Comparison of ENCODE assay signal across 11 mouse cellular contexts in genomic region chr19:5819549-5819948, GRCm38 (mm10). TPM values are rescaled to one million over a fixed set of nuclear protein-coding genes. Genes with fewer than 3 reads are reported as not detected.
DNase-seq lines count a peak whose midpoint lies in the region; ATAC-seq and TF ChIP-seq lines count a peak whose summit lies in the region.
"Had no signal": no experiment of that assay in that cellular context is flagged by ENCODE, and none has a peak within 500 bp of the region (broad histone marks: within the 10 kb centered on the region; RNA-seq: fewer than 3 reads in every experiment).

No protein-coding gene starts in this region.

- no peak overlapping the region for H3K9ac ChIP-seq in forebrain, embryonic 16.5 days (replicated peaks; ENCODE audit: low read depth, low read length)
- no peak overlapping the region; the same call in 1 of the 2 replicates for H3K9ac ChIP-seq in heart, postnatal 0 days (replicated peaks; ENCODE audit: low read depth, low read length)
- peak overlapping the region; percentile 13; the same call in 1 of the 2 replicates for H3K9ac ChIP-seq in liver, embryonic 12.5 days
- H3K9ac ChIP-seq: embryonic facial prominence, embryonic 12.5 days had no signal

- WGBS in forebrain, embryonic 10.5 days = 53% methylated on average over 12 of the region's 12 CpGs
- WGBS in forebrain, embryonic 16.5 days = 52% methylated on average over 12 of the region's 12 CpGs
- WGBS in heart, postnatal 0 days = 36% methylated on average over 12 of the region's 12 CpGs
- 40% methylated on average over 12 of the region's 12 CpGs for WGBS in liver, embryonic 12.5 days (ENCODE audit: insufficient replicate concordance)

- H3K36me3 ChIP-seq in forebrain, embryonic 10.5 days (replicated peaks) = no peaks in the 10 kb centered on the region
- no peaks in the 10 kb centered on the region for H3K36me3 ChIP-seq in forebrain, embryonic 16.5 days (ENCODE audit: control insufficient read depth, insufficient read depth)
- no peaks in the 10 kb centered on the region for H3K36me3 ChIP-seq in heart, postnatal 0 days (replicated peaks; ENCODE audit: control insufficient read depth, insufficient read depth, low read length)
- H3K36me3 ChIP-seq in liver, embryonic 12.5 days = no peaks in the 10 kb centered on the region; the same call in 1 of the 2 replicates
- H3K36me3 ChIP-seq: embryonic facial prominence, embryonic 12.5 days had no signal

- H3K27me3 ChIP-seq in forebrain, embryonic 10.5 days (ENCODE audit: poor library complexity, severe bottlenecking) = peaks cover 11% of the 10 kb centered on the region; the same call in 1 of the 2 replicates
- no peaks in the 10 kb centered on the region for H3K27me3 ChIP-seq in forebrain, embryonic 16.5 days (replicated peaks; ENCODE audit: control insufficient read depth, insufficient read depth, low read length)
- H3K27me3 ChIP-seq in heart, postnatal 0 days (ENCODE audit: control insufficient read depth, insufficient read depth, low read length) = no peaks in the 10 kb centered on the region
- H3K27me3 ChIP-seq in liver, embryonic 12.5 days (replicated peaks) = no peaks in the 10 kb centered on the region
- H3K27me3 ChIP-seq: CH12.LX; embryonic facial prominence, embryonic 12.5 days; megakaryocyte, embryonic 14.5 days had no signal

- peak; percentile 68 for TF ChIP-seq CTCF in heart, postnatal 0 days (IDR thresholded peaks at IDR 0.05; ENCODE audit: low read depth)

- ATAC-seq in forebrain, embryonic 16.5 days = no peak
- ATAC-seq in heart, postnatal 0 days (ENCODE audit: insufficient read depth, low read depth) = peak; percentile 32
- ATAC-seq in liver, embryonic 12.5 days = no peak

- DNase-seq in forebrain, embryonic 10.5 days (ENCODE audit: extremely low spot score, low spot score) = no peak
- DNase-seq in ES-CJ7 (ENCODE audit: low read depth, low spot score) = peak; percentile 45
- peak; percentile 70 for DNase-seq in heart, postnatal 0 days (ENCODE audit: low spot score)
- no peak for DNase-seq in frontal cortex, postnatal 14 days (ENCODE audit: low spot score in 2 of 2)
- no peak for DNase-seq in layer of hippocampus, adult 9-10 months (ENCODE audit: low spot score)
- no peak for DNase-seq in urinary bladder, postnatal 14 days (ENCODE audit: low spot score)

- H3K4me3 ChIP-seq in forebrain, embryonic 10.5 days = no peak overlapping the region
- no peak overlapping the region for H3K4me3 ChIP-seq in forebrain, embryonic 16.5 days (replicated peaks; ENCODE audit: low read length)
- H3K4me3 ChIP-seq in heart, postnatal 0 days (ENCODE audit: low read depth, low read length) = no peak overlapping the region
- no peak overlapping the region for H3K4me3 ChIP-seq in liver, embryonic 12.5 days
- H3K4me3 ChIP-seq: embryonic facial prominence, embryonic 12.5 days had no signal

- no peak overlapping the region for H3K4me2 ChIP-seq in forebrain, embryonic 16.5 days (ENCODE audit: low read length)
- peak overlapping the region; percentile 30; the same call in 1 of the 2 replicates for H3K4me2 ChIP-seq in heart, postnatal 0 days (ENCODE audit: low read depth, low read length)
- H3K4me2 ChIP-seq in liver, embryonic 12.5 days = no peak overlapping the region
- H3K4me2 ChIP-seq: embryonic facial prominence, embryonic 12.5 days had no signal

- H3K9me3 ChIP-seq in forebrain, embryonic 10.5 days = no peaks in the 10 kb centered on the region
- no peaks in the 10 kb centered on the region for H3K9me3 ChIP-seq in forebrain, embryonic 16.5 days (ENCODE audit: control insufficient read depth, low read length)
- no peaks in the 10 kb centered on the region for H3K9me3 ChIP-seq in heart, postnatal 0 days (replicated peaks; ENCODE audit: control insufficient read depth, low read length)
- no peaks in the 10 kb centered on the region for H3K9me3 ChIP-seq in liver, embryonic 12.5 days (replicated peaks)
- H3K9me3 ChIP-seq: embryonic facial prominence, embryonic 12.5 days; megakaryocyte, embryonic 14.5 days had no signal

- TF ChIP-seq EP300 in heart, postnatal 0 days (IDR thresholded peaks at IDR 0.05; ENCODE audit: low read depth) = no peak

- H3K27ac ChIP-seq in forebrain, embryonic 10.5 days = peak overlapping the region; percentile 72; the same call in 1 of the 2 replicates
- no peak overlapping the region for H3K27ac ChIP-seq in forebrain, embryonic 16.5 days (ENCODE audit: low read length)
- peak overlapping the region; percentile 71 for H3K27ac ChIP-seq in heart, postnatal 0 days (ENCODE audit: low read depth)
- peak overlapping the region; percentile 86 for H3K27ac ChIP-seq in liver, embryonic 12.5 days
- H3K27ac ChIP-seq: embryonic facial prominence, embryonic 12.5 days had no signal

- H3K4me1 ChIP-seq in forebrain, embryonic 10.5 days = peaks cover 54% of the 10 kb centered on the region
- peaks cover 22% of the 10 kb centered on the region for H3K4me1 ChIP-seq in forebrain, embryonic 16.5 days (replicated peaks; ENCODE audit: control insufficient read depth, insufficient read depth, low read length)
- peaks cover 58% of the 10 kb centered on the region for H3K4me1 ChIP-seq in heart, postnatal 0 days (ENCODE audit: control insufficient read depth, insufficient read depth)
- peaks cover 84% of the 10 kb centered on the region for H3K4me1 ChIP-seq in liver, embryonic 12.5 days

RNA-seq across cellular contexts. Expression of gene Scyl1, which starts 48.3 kb away (rescaled TPM):
- 63.4 and 64.6 TPM in 2 replicates for polyA plus RNA-seq in forebrain, embryonic 10.5 days (2016; fragmentation: Nextera tagmentation; extraction: Ambion mirVana)
- polyA plus RNA-seq in forebrain, embryonic 16.5 days (2015; fragmentation: Nextera tagmentation; extraction: Ambion mirVana) = 66.2 and 79.4 TPM in 2 replicates
- 78.0 and 82.4 TPM in 2 replicates for total RNA-seq in heart, postnatal 0 days (2014; rRNA removed; ENCODE audit: low replicate concordance)
- 46.1 and 47.1 TPM in 2 replicates for polyA plus RNA-seq in heart, postnatal 0 days (2015; fragmentation: Nextera tagmentation; extraction: Ambion mirVana)
- polyA plus RNA-seq in liver, embryonic 12.5 days (2016; fragmentation: Nextera tagmentation; extraction: Ambion mirVana) = 38.3 and 39.7 TPM in 2 replicates

RNA-seq across cellular contexts. Expression of gene Frmd8, which starts 55.5 kb away (rescaled TPM):
- polyA plus RNA-seq in forebrain, embryonic 10.5 days (2016; fragmentation: Nextera tagmentation; extraction: Ambion mirVana) = 36.9 and 40.6 TPM in 2 replicates
- 20.9 and 21.5 TPM in 2 replicates for polyA plus RNA-seq in forebrain, embryonic 16.5 days (2015; fragmentation: Nextera tagmentation; extraction: Ambion mirVana)
- total RNA-seq in heart, postnatal 0 days (2014; rRNA removed; ENCODE audit: low replicate concordance) = 29.1 and 53.8 TPM in 2 replicates
- 12.8 and 14.9 TPM in 2 replicates for polyA plus RNA-seq in heart, postnatal 0 days (2015; fragmentation: Nextera tagmentation; extraction: Ambion mirVana)
- polyA plus RNA-seq in liver, embryonic 12.5 days (2016; fragmentation: Nextera tagmentation; extraction: Ambion mirVana) = 22.1 and 24.2 TPM in 2 replicates

RNA-seq across cellular contexts. Expression of gene Slc25a45, which starts 58.1 kb away (rescaled TPM):
- 1.5 and 2.0 TPM in 2 replicates for polyA plus RNA-seq in forebrain, embryonic 10.5 days (2016; fragmentation: Nextera tagmentation; extraction: Ambion mirVana)
- 1.5 and 2.0 TPM in 2 replicates for polyA plus RNA-seq in forebrain, embryonic 16.5 days (2015; fragmentation: Nextera tagmentation; extraction: Ambion mirVana)
- 3.1 and 4.8 TPM in 2 replicates for total RNA-seq in heart, postnatal 0 days (2014; rRNA removed; ENCODE audit: low replicate concordance)
- polyA plus RNA-seq in heart, postnatal 0 days (2015; fragmentation: Nextera tagmentation; extraction: Ambion mirVana) = 2.8 and 2.9 TPM in 2 replicates
- 7.5 and 7.7 TPM in 2 replicates for polyA plus RNA-seq in liver, embryonic 12.5 days (2016; fragmentation: Nextera tagmentation; extraction: Ambion mirVana)

Comparison
In these comparisons a context has a peak if more than half of its experiments do, and no peak if none do; other contexts are left out.
1. DNase-seq: peak in ES-CJ7 (single experiment) and heart, postnatal 0 days (single experiment); none in forebrain, embryonic 10.5 days (single experiment), frontal cortex, postnatal 14 days (0 of 2), layer of hippocampus, adult 9-10 months (single experiment) and urinary bladder, postnatal 14 days (single experiment).